Mouse (Mus musculus): Measurements from ENCODE around the gene Hrasls5. TPM values are rescaled to one million over a fixed set of nuclear protein-coding genes. Genes with fewer than 3 reads are reported as not detected.

The Hrasls5 gene
- polyA plus RNA-seq, 1 experiment from 2014 or later, result not detected

GRCm38 (mm10) chr19:7616231-7616930 is 4.0 kb downstream of the Hrasls5 start:
- H3K4me3 ChIP-seq, result no peak overlapping the region
- H3K9ac ChIP-seq (replicated peaks), result no peak overlapping the region
- 75% methylated on average over 5 of the region's 5 CpGs for WGBS
- no peak overlapping the region for H3K4me2 ChIP-seq (replicated peaks)
- no peaks in the 10 kb centered on the region for H3K9me3 ChIP-seq
- no peak overlapping the region for H3K27ac ChIP-seq (replicated peaks)
- no peak for ATAC-seq (replicated peaks)
- H3K4me1 ChIP-seq, result peaks cover 4% of the 10 kb centered on the region; the same call in 1 of the 2 replicates
- no peaks in the 10 kb centered on the region for H3K27me3 ChIP-seq
- no peaks in the 10 kb centered on the region for H3K36me3 ChIP-seq

- H3K4me3 ChIP-seq, result no peak overlapping the region
- no peaks in the 10 kb centered on the region for H3K9me3 ChIP-seq
- H3K36me3 ChIP-seq, result no peaks in the 10 kb centered on the region
- no peak for ATAC-seq (replicated peaks)
- H3K27me3 ChIP-seq, result no peaks in the 10 kb centered on the region
- H3K4me1 ChIP-seq, result peaks cover 4% of the 10 kb centered on the region; the same call in 1 of the 2 replicates
- no peak overlapping the region for H3K27ac ChIP-seq (replicated peaks)
- no peak overlapping the region for H3K9ac ChIP-seq (replicated peaks)
- no peak overlapping the region for H3K4me2 ChIP-seq (replicated peaks)
- WGBS, result 50% methylated on average over 3 of the region's 3 CpGs
Observed at GRCm38 (mm10) chr19:7617085-7617484, 4.7 kb downstream of the Hrasls5 start.

GRCm38 (mm10) chr19:7617696-7618095 is 5.4 kb downstream of the Hrasls5 start:
- ATAC-seq (replicated peaks), result peak; percentile 51; the same call in 1 of the 2 replicates
- H3K27ac ChIP-seq (replicated peaks), result no peak overlapping the region
- H3K4me1 ChIP-seq, result no peaks in the 10 kb centered on the region
- WGBS, result 40% methylated on average over 7 of the region's 7 CpGs
- no peak overlapping the region for H3K4me2 ChIP-seq (replicated peaks)
- H3K4me3 ChIP-seq, result no peak overlapping the region
- H3K36me3 ChIP-seq, result no peaks in the 10 kb centered on the region
- H3K9ac ChIP-seq (replicated peaks), result no peak overlapping the region
- no peaks in the 10 kb centered on the region for H3K27me3 ChIP-seq
- H3K9me3 ChIP-seq, result no peaks in the 10 kb centered on the region

DNA sequence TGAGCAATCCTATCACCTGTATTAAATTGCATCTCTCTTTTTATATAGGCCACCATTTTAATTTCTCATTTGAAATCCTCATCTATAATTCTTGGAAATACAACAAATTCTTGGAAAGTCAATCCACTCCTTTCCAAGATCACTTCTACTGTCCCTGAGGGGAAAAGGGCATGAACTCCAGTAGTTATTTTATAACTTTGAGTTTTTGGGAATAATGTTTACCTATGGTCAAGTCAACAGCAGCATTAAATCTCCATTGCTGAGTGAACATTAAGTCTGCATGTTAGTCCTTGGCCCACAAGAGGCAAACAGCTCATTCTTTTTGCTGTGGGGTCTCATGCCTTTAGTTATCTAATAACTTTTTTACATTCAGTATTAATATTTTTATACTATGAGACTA is 20.7 kb downstream of the Hrasls5 start:
- Histone ChIP-seq H3K36me3 (no peaks in the 10 kb centered on the region), H3K9ac (replicated peaks) (no peak overlapping the region), H3K27ac (replicated peaks) (no peak overlapping the region), H3K9me3 (no peaks in the 10 kb centered on the region), H3K27me3 (no peaks in the 10 kb centered on the region), H3K4me1 (no peaks in the 10 kb centered on the region), H3K4me3 (no peak overlapping the region), H3K4me2 (replicated peaks) (no peak overlapping the region)
- no peak for ATAC-seq (replicated peaks)

GRCm38 (mm10) chr19:7633786-7634185 is 21.4 kb downstream of the Hrasls5 start:
- no peak for ATAC-seq (replicated peaks)
- Histone ChIP-seq H3K4me3 (no peak overlapping the region), H3K27ac (replicated peaks) (no peak overlapping the region), H3K36me3 (no peaks in the 10 kb centered on the region), H3K4me2 (replicated peaks) (no peak overlapping the region), H3K9me3 (no peaks in the 10 kb centered on the region), H3K27me3 (no peaks in the 10 kb centered on the region), H3K9ac (replicated peaks) (no peak overlapping the region), H3K4me1 (no peaks in the 10 kb centered on the region)
- WGBS, result 71% methylated on average over 1 of the region's 1 CpGs

DNA sequence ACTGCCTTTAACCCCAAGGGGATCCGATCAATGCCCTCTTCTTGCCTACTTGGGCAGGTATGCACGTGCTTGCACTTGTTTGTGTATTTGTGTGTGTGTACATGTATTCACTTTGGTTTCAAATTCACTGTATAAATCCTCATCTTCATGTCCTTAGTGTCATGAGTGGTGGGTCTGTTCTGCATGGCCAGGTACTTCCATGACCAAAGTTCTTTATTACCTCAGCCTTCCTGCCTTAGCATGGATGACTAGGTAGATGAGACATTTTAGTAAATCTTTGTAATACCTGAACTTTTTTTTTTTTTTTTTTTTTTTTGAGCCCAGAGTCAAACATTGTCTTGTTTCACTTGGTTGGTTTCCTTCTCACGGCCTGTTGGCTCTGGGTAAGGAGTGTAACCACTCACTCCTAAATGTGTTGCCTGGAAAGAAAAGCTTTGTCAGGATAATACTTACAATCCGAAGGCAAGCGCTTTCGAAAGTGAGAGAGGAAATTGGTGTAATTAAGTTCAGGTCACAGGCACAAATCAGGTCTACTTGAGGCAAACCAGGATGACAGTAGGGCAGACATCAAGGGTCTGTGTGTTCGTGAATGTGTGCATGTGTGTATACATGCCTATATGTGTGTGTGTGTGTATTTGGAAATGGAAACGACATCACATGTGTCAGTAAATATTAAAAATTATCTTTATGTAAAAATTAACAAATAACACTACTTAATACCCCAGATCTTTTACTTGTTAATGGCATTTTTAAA is 36.7 kb downstream of the Hrasls5 start:
- WGBS, result 85% methylated on average over 8 of the region's 8 CpGs
- Histone ChIP-seq H3K4me3 (no peak overlapping the region), H3K9me3 (no peaks in the 10 kb centered on the region), H3K4me1 (no peaks in the 10 kb centered on the region), H3K27me3 (no peaks in the 10 kb centered on the region), H3K27ac (replicated peaks) (no peak overlapping the region), H3K9ac (replicated peaks) (no peak overlapping the region), H3K4me2 (replicated peaks) (no peak overlapping the region), H3K36me3 (no peaks in the 10 kb centered on the region)
- ATAC-seq (replicated peaks), result no peak

- Histone ChIP-seq H3K36me3 (no peaks in the 10 kb centered on the region), H3K27me3 (no peaks in the 10 kb centered on the region), H3K27ac (replicated peaks) (no peak overlapping the region), H3K4me1 (no peaks in the 10 kb centered on the region), H3K9me3 (no peaks in the 10 kb centered on the region), H3K9ac (replicated peaks) (no peak overlapping the region), H3K4me3 (no peak overlapping the region), H3K4me2 (replicated peaks) (no peak overlapping the region)
- ATAC-seq (replicated peaks), result no peak
- WGBS, result 14% methylated on average over 1 of the region's 1 CpGs
Observed at GRCm38 (mm10) chr19:7672033-7672432, 59.7 kb downstream of the Hrasls5 start.

DNA sequence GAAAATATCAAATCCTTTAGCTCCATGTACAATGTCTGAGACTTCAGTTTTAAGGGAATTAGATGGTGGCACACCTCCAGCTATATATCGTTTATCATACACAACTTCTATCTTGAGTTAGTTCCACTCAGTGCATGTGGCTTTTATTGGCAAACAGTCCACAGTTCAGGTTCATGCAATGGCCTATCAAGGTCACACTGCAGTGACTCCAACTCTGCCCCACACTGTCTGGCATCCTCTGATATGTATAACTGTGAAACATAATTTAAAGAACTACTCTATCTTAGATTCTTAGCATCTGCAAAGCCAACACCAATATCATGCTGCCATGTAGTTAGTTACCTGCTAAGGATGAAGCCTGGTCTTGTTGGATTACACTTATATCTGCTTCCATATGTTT is 75.6 kb downstream of the Hrasls5 start:
- Histone ChIP-seq H3K9me3 (no peaks in the 10 kb centered on the region), H3K9ac (replicated peaks) (no peak overlapping the region), H3K36me3 (no peaks in the 10 kb centered on the region), H3K4me1 (no peaks in the 10 kb centered on the region), H3K27ac (replicated peaks) (no peak overlapping the region), H3K27me3 (no peaks in the 10 kb centered on the region), H3K4me3 (no peak overlapping the region), H3K4me2 (replicated peaks) (no peak overlapping the region)
- 98% methylated on average over 1 of the region's 1 CpGs for WGBS
- ATAC-seq (replicated peaks), result no peak

Other genes with a start within 250 kb of the Hrasls5 start
- gene Spindoc, start 229.5 kb upstream of the Hrasls5 start, polyA plus RNA-seq (2015; fragmentation: Nextera tagmentation; extraction: Ambion mirVana), result 38.7 and 43.9 TPM in 2 replicates
- gene 2700081O15Rik, start 194.9 kb upstream of the Hrasls5 start, polyA plus RNA-seq (2015; fragmentation: Nextera tagmentation; extraction: Ambion mirVana), result 27.8 and 29.3 TPM in 2 replicates
- 517 and 533 TPM in 2 replicates for gene Rtn3, start 129.3 kb upstream of the Hrasls5 start, polyA plus RNA-seq (2015; fragmentation: Nextera tagmentation; extraction: Ambion mirVana)
- gene Atl3, start 118.5 kb upstream of the Hrasls5 start, polyA plus RNA-seq (2015; fragmentation: Nextera tagmentation; extraction: Ambion mirVana), result 6.4 and 8.1 TPM in 2 replicates
- gene Pla2g16, start 55.1 kb upstream of the Hrasls5 start, polyA plus RNA-seq (2015; fragmentation: Nextera tagmentation; extraction: Ambion mirVana), result 4.0 and 4.7 TPM in 2 replicates
- 0.08 and 0.28 TPM in 2 replicates for gene Lgals12, start 5.3 kb upstream of the Hrasls5 start, polyA plus RNA-seq (2015; fragmentation: Nextera tagmentation; extraction: Ambion mirVana)
- gene Slc22a19, start 98.8 kb downstream of the Hrasls5 start, polyA plus RNA-seq (2015; fragmentation: Nextera tagmentation; extraction: Ambion mirVana), result 0.11 TPM in 1 of 2 replicates, not detected in the other
- not detected in 2 replicates for gene Slc22a26, start 190.1 kb downstream of the Hrasls5 start, polyA plus RNA-seq (2015; fragmentation: Nextera tagmentation; extraction: Ambion mirVana)